Mouse (Mus musculus) cerebellum, adult 11 months (tissue): ENCODE results near the gene Cyp2t4.
A peak's percentile ranks its signal among the peaks of the same experiment; 100 is the strongest.

Source experiments
- DNase-seq: peaks from one replicate; pipeline ENCODE4 v3.0.0; 2022

Gene Cyp2t4

GRCm38 (mm10) chr7:27189271-27189931, 35.9 kb downstream of the Cyp2t4 start:
- no peak for DNase-seq

GRCm38 (mm10) chr7:27192434-27192833, 38.9 kb downstream of the Cyp2t4 start:
- no peak for DNase-seq

GRCm38 (mm10) chr7:27193731-27194130, 40.2 kb downstream of the Cyp2t4 start:
- DNase-seq, result no peak

- peak; percentile 94 for DNase-seq
Observed at GRCm38 (mm10) chr7:27195681-27196611, 42.4 kb downstream of the Cyp2t4 start, which contains the start of the genes BC024978 and Snrpa. TSS of gene BC024978 (plus strand) at chr7:27195781. TSS of gene Snrpa (minus strand) at chr7:27196271.

GRCm38 (mm10) chr7:27197136-27197535, 43.6 kb downstream of the Cyp2t4 start:
- no peak for DNase-seq

- DNase-seq, result no peak
Observed at GRCm38 (mm10) chr7:27197634-27198033, 44.1 kb downstream of the Cyp2t4 start.

- DNase-seq, result no peak
Observed at GRCm38 (mm10) chr7:27198355-27198754, 44.8 kb downstream of the Cyp2t4 start.

GRCm38 (mm10) chr7:27198779-27199178, 45.3 kb downstream of the Cyp2t4 start:
- DNase-seq, result no peak

- no peak for DNase-seq
Observed at GRCm38 (mm10) chr7:27203730-27204449, 50.4 kb downstream of the Cyp2t4 start.
